Mouse (Mus musculus) ES-E14 (cell line): ENCODE results near the gene Fbxl5. TPM values are rescaled to one million over a fixed set of nuclear protein-coding genes. Genes with fewer than 3 reads are reported as not detected.

Experiments
- DNase-seq: peaks from one replicate; pipeline ENCODE4 v3.0.0-alpha.2; 2013; ENCODE audit warnings: low read depth, low spot score
- H3K27ac ChIP-seq: 2 replicates; pipeline ENCODE4 v1.5.1; 2012; ENCODE audit warnings: low read depth, mild to moderate bottlenecking, low read length, moderate library complexity, mixed read lengths; ENCODE audit not compliant: poor library complexity, insufficient read depth, severe bottlenecking
- H3K36me3 ChIP-seq: 2 replicates; pipeline ENCODE4 v1.6.1; 2012; ENCODE audit warnings: mild to moderate bottlenecking, low read length, moderate library complexity, mixed read lengths; ENCODE audit not compliant: control insufficient read depth, poor library complexity, insufficient read depth, severe bottlenecking
- H3K4me1 ChIP-seq, 2 experiments: fragments of 150-350 bp in 1 of 2; sonication (generic) in 1 of 2; 2 replicates each; pipeline ENCODE4 v1.6.1; 2012; ENCODE audit warnings: low read length in 2 of 2, mild to moderate bottlenecking in 1 of 2, mixed read lengths in 1 of 2; ENCODE audit not compliant: control insufficient read depth in 2 of 2, insufficient read depth in 2 of 2, poor library complexity in 1 of 2
- H3K4me3 ChIP-seq, 2 experiments: fragments of 150-350 bp in 1 of 2; sonication (generic) in 1 of 2; 2 replicates each; pipeline ENCODE4 v1.5.1; 2012; ENCODE audit warnings: low read length in 2 of 2, low read depth in 1 of 2, mild to moderate bottlenecking in 1 of 2, mixed read lengths in 1 of 2; ENCODE audit not compliant: insufficient read depth in 1 of 2, poor library complexity in 1 of 2, severe bottlenecking in 1 of 2
- H3K9ac ChIP-seq: 2 replicates; pipeline ENCODE4 v1.6.1; 2012; ENCODE audit warnings: low read depth, mild to moderate bottlenecking, low read length, mixed read lengths; ENCODE audit not compliant: poor library complexity, insufficient read depth, severe bottlenecking
- H3K9me3 ChIP-seq: fragments of 150-350 bp; sonication (generic); 2 replicates; pipeline ENCODE4 v1.6.1; 2012; ENCODE audit warnings: low read depth, mild to moderate bottlenecking, low read length; ENCODE audit not compliant: control insufficient read depth, insufficient read depth
- CHD2 ChIP-seq: IDR thresholded peaks from 2 replicates; pipeline ENCODE4 v1.6.1; 2014; ENCODE audit warnings: mild to moderate bottlenecking, low read depth, low read length, inconsistent platforms
- HCFC1 ChIP-seq: IDR thresholded peaks from 2 replicates; pipeline ENCODE4 v1.6.1; 2012; ENCODE audit warnings: low read length, inconsistent platforms, borderline replicate concordance; ENCODE audit not compliant: insufficient read depth
- MAFK ChIP-seq: IDR thresholded peaks from 2 replicates; pipeline ENCODE4 v1.6.1; 2014; ENCODE audit warnings: mild to moderate bottlenecking, low read depth, low read length, inconsistent platforms; ENCODE audit not compliant: insufficient read depth
- ZC3H11A ChIP-seq: IDR thresholded peaks from 2 replicates; pipeline ENCODE4 v1.6.1; 2012; ENCODE audit warnings: low read depth, mild to moderate bottlenecking, inconsistent platforms, low read length, borderline replicate concordance
- ZNF384 ChIP-seq: IDR thresholded peaks from 2 replicates; pipeline ENCODE4 v1.6.1; 2012; ENCODE audit warnings: low read depth, low read length, inconsistent platforms
- in situ Hi-C, 2 experiments: fragments of 600-800 bp; cut with MboI; formaldehyde crosslinking; loops; one replicate each; pipeline ENCODE4 v1.15.1; 2025; ENCODE audit warnings: low sequenced_read_pairs in 2 of 2, inconsistent platforms in 1 of 2; ENCODE audit not compliant: unreplicated experiment in 2 of 2
- total RNA-seq: library from RNA; depleted of rRNA; stranded (reverse); fragments of 300-350 nt; gene quantifications from 2 replicates; pipeline ENCODE4 v1.2.3, GENCODE M21; 2012

Fbxl5 gene
- total RNA-seq, 1 experiment = 46.9 TPM

DNA sequence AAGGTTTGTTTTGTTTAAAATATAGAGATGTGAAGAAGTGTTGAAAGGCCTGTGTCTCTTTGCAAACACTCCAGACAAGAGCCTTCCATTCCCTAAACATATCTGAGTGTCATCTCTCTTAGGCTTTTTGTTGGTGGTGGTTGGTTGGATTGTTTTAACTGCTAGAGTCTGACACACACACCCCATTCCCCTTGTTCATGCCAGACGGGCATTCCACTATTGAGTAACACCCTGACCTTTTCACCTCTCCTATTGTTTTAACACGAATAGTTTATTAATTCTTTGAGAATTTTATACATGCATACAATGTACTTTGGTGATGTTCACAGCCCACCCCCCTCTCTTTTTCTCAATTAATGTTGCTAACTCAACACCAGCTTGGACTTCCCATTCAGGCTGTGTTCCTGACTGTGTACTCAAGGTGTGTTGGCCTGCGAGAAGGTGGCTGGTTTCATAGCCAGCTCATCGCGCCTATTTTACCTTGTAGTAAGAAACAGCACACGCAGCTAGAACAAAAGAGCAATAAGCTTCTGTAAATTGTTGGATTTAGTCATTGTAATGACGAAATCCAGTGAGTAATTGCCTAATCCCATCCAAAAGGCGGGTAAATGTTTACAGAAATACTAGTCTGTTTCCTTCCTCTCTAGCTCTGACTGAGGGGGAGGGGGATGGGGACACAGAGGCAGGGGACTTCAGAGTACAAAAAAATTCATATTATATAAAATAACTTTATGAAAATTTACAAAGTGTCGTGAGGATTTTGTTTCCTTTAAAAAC, 33.3 kb downstream of the Fbxl5 start:
- Histone ChIP-seq H3K4me3 (no peak overlapping the region), H3K9me3 (no peaks in the 10 kb centered on the region), H3K4me1 (peaks cover 0 to 1% of the 10 kb centered on the region in 2 experiments; a peak in 1 of 4 replicates), H3K9ac (no peak overlapping the region), H3K27ac (no peak overlapping the region), H3K36me3 (no peaks in the 10 kb centered on the region)
- TF ChIP-seq HCFC1 (no peak), CHD2 (no peak), MAFK (no peak), ZNF384 (no peak), ZC3H11A (no peak)
- in situ Hi-C loops = no loop called here
- DNase-seq = no peak

DNA sequence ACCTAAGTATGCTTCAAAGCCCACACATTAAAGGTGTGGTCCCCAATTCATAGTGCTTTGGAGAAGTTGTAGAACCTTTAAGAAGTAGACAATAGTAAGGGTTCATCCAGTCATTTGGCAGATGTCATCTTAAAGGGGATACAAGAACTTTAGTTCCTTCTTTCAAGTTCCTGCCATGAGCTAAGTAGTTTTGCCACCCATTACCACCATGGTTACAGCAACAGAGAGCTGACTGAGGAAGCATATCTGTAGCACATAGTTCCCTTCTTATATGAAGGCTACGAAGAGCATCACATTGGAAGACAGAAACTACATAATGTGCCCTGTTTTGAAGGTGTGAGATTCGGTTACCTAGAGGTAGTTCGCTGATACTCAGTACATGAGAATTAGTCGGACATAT, 34.8 kb downstream of the Fbxl5 start:
- DNase-seq = no peak
- Histone ChIP-seq H3K36me3 (no peaks in the 10 kb centered on the region), H3K9me3 (no peaks in the 10 kb centered on the region), H3K27ac (no peak overlapping the region), H3K4me1 (peaks cover 0 to 3% of the 10 kb centered on the region in 2 experiments; a peak in 1 of 4 replicates), H3K4me3 (no peak overlapping the region), H3K9ac (no peak overlapping the region)
- in situ Hi-C loops = no loop called here
- TF ChIP-seq CHD2 = no peak
- TF ChIP-seq MAFK = no peak
- no peak for TF ChIP-seq HCFC1
- TF ChIP-seq ZNF384 = no peak

DNA sequence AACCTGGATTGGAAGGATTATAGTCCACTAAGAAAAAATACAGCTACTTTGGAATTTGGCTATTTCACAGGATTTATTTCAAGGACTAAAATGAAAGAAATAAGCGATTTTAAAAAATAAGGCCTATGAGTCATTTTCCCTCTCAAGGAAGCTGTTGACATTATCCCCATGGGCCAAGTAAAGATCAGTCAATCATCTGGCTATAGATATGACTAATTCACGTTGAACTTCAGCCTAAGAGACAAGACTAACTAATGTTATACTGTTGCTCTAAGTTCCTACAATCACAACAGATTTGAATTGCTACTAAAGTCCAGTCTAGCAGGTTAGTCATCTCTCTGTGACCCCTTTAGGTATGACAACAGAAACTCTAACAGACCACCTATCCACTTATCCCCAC, 37.4 kb downstream of the Fbxl5 start:
- no peak overlapping the region for H3K9ac ChIP-seq
- H3K4me3 ChIP-seq = no peak overlapping the region
- H3K9me3 ChIP-seq = no peaks in the 10 kb centered on the region
- TF ChIP-seq HCFC1 (no peak), CHD2 (no peak), ZNF384 (no peak), MAFK (no peak), ZC3H11A (no peak)
- no peak for DNase-seq
- no peak overlapping the region for H3K27ac ChIP-seq
- peaks cover 2 to 6% of the 10 kb centered on the region in 2 experiments; a peak in 2 of 4 replicates for H3K4me1 ChIP-seq
- no peaks in the 10 kb centered on the region for H3K36me3 ChIP-seq
- in situ Hi-C loops = no loop called here

DNA sequence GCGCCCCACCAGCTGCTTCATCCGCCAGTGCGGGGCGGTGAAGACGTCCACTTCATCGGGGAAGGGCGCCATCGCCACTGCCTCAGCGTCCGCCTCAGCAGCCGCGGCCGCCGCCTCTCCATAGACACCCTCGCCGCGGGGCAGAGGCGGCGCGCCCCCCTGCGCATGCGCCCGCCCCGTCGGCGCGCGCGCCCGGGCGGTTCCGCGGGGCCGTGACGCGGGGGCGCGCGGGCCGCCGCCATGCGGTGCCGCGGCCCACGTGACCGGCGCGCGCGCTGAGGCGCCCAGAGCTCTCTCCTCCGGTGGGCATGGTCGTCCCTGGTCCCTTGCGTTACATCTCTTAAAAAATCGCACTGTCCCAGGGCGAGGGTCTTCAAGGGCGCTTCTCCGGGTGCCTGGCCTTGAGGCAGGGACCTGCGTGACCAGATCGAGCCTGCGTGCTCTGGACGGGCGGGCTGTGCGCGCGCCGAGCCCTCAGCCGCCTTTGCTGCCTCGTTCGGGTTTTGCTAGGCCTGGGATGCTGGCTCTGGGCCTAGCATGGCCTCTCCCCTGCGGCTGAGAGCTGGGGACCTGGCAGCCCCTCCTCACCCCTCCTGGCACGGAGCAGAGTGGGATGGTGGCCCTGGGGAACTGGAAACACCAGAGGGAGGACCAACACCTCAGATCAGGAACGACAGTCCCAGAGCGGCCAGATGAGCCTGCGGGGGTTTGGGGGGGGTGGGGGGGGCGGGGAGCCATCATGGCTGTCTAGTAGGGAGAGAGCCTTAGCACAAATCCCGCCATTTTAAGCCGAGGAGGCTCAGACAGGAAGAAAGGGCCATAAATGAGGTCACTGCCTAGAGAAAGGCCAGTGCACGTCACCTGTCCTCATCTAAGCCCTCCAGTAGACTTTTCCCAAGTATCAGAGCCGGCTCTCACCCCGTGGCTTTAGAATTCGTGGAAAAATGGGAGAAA, 39.2 kb downstream of the Fbxl5 start:
- no peak for TF ChIP-seq MAFK
- TF ChIP-seq HCFC1 = peak; percentile 59; the same call in 1 of the 2 replicates
- Histone ChIP-seq H3K9ac (peak overlapping the region; percentile 95), H3K9me3 (no peaks in the 10 kb centered on the region), H3K4me1 (peaks cover 2 to 6% of the 10 kb centered on the region in 2 experiments; a peak in 2 of 4 replicates), H3K36me3 (no peaks in the 10 kb centered on the region), H3K27ac (peak overlapping the region; percentile 89), H3K4me3 (peak overlapping the region; percentile 90 to 92)
- peak; percentile 43 for DNase-seq
- in situ Hi-C loops = no loop called here
